Mouse (Mus musculus) olfactory bulb, adult 2 months (tissue): ENCODE data around the gene Cyp46a1.

Source experiments
- CTCF ChIP-seq: fragments of 200-500 bp; IDR thresholded peaks from 2 replicates; pipeline ENCODE4 v1.5.1; 2012; ENCODE audit warnings: low read depth, mild to moderate bottlenecking, low read length, moderate library complexity; ENCODE audit not compliant: insufficient read depth
- POLR2A ChIP-seq: fragments of 200-500 bp; IDR thresholded peaks from 2 replicates; pipeline ENCODE4 v1.6.1; 2012; ENCODE audit warnings: mild to moderate bottlenecking, low read depth, low read length, moderate library complexity; ENCODE audit not compliant: insufficient read depth

DNA sequence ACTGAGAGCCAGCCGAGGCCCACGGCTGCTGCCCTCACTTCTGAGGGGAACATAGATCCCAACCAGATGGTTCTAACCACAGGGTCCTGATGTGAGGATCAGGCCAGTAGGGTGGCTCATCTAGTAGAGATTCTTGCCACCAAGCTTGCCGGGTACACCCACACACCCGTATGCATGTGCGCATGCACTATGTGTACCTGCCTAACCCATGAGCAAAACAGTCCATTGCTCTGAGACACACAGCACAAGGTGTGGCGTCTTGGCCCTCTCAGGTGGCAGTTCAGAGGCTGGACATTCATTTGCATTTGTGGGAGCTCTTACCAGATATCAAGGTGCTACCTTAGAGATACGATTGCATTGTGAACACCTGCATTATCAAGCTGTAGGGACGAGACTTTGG lies 14.0 kb downstream of the Cyp46a1 start:
- TF ChIP-seq POLR2A (no peak), CTCF (no peak)
